Mouse (Mus musculus) E14TG2a.4 (cell line): ENCODE measurements around the gene Mtmr3.

Experiments used
- CTCF ChIP-seq: conservative IDR thresholded peaks from 2 replicates; pipeline ENCODE4 v1.5.1; 2014; ENCODE audit warnings: low read length
- NANOG ChIP-seq: IDR thresholded peaks from 2 replicates; pipeline ENCODE4 v1.6.1; 2014; ENCODE audit warnings: borderline replicate concordance, low read length, mixed read lengths
- POU5F1 ChIP-seq: IDR thresholded peaks from 2 replicates; pipeline ENCODE4 v1.6.1; 2014; ENCODE audit warnings: low read length, borderline replicate concordance

GRCm38 (mm10) chr11:4462868-4463267 lies 131.8 kb downstream of the Mtmr3 start:
- TF ChIP-seq CTCF (no peak), NANOG (no peak), POU5F1 (no peak)
